Mouse (Mus musculus): Measurements from ENCODE around the gene Abcc3. TPM values are rescaled to one million over a fixed set of nuclear protein-coding genes. Genes with fewer than 3 reads are reported as not detected.
"Not testable (repeated sequence)": the region's sequence is repeated elsewhere in the genome, so short reads cannot be mapped to it uniquely, and the experiment has no call there.

The Abcc3 gene
- polyA plus RNA-seq, 1 experiment, result 0.64 TPM

DNA sequence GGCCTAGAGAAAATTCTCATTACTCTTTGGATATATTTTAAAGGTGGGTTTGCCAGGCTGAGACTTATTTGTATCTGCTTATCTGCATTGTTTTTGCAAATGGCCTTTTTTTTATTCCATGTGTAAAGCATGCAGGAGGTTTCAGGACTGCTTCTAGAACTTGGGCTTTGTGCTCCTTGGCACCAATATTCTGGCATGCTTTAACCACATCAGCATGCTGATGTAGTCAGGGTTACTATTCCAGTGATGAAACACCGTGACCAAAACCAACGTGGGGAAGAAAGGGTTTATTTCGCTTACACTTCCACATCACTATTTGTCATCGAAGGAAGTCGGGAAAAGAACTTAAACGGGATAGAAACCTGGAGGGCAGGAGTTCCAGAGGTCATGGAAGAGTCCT, 8.2 kb upstream of the Abcc3 start:
- WGBS, result 56% methylated on average over 6 of the region's 6 CpGs
- DNase-seq, result no peak
- H3K4me3 ChIP-seq (replicated peaks; ENCODE audit: insufficient read depth, low read depth, low read length), result no peak overlapping the region
- H3K27ac ChIP-seq (ENCODE audit: insufficient read depth, low read length), result no peak overlapping the region
- H3K4me1 ChIP-seq (ENCODE audit: control insufficient read depth, insufficient read depth, low read length), result peaks cover 6% of the 10 kb centered on the region; the same call in 1 of the 2 replicates
- no peak for TF ChIP-seq CTCF (IDR thresholded peaks at IDR 0.05; ENCODE audit: borderline replicate concordance, insufficient read depth, low read depth, low read length)
- TF ChIP-seq POLR2A (IDR thresholded peaks at IDR 0.05; ENCODE audit: borderline replicate concordance, insufficient read depth, low read length), result no peak
- no peaks in the 10 kb centered on the region for H3K27me3 ChIP-seq (ENCODE audit: control insufficient read depth, insufficient read depth, low read length)

DNA sequence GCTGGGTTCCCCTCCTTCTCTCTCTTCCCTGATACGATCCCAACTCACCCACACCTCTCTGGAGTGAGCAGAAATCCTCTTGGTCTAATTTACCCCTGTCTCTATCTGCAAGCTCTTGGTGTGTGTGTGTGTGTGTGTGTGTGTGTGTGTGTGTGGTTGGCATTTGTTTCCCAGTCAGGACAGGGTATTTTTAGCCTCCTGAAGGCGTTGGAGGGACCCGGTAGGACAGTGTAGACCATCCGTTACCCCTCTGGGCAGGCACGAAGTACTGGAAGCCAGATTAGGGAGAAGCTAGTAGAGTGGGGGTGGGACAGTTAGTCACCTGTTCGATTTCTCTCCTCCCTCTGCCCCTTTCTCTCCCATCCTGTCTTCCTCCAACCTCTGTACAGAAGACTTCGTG, 1.3 kb upstream of the Abcc3 start:
- no peak overlapping the region for H3K27ac ChIP-seq (ENCODE audit: insufficient read depth, low read length)
- peaks cover 13% of the 10 kb centered on the region for H3K4me1 ChIP-seq (ENCODE audit: control insufficient read depth, insufficient read depth, low read length)
- TF ChIP-seq POLR2A (IDR thresholded peaks at IDR 0.05; ENCODE audit: borderline replicate concordance, insufficient read depth, low read length), result no peak
- TF ChIP-seq CTCF (IDR thresholded peaks at IDR 0.05; ENCODE audit: borderline replicate concordance, insufficient read depth, low read depth, low read length), result no peak
- no peak overlapping the region for H3K4me3 ChIP-seq (replicated peaks; ENCODE audit: insufficient read depth, low read depth, low read length)
- H3K27me3 ChIP-seq (ENCODE audit: control insufficient read depth, insufficient read depth, low read length), result no peaks in the 10 kb centered on the region
- DNase-seq, result no peak
- WGBS, result 66% methylated on average over 7 of the region's 7 CpGs

- H3K4me1 ChIP-seq (ENCODE audit: control insufficient read depth, insufficient read depth, low read length), result peaks cover 13% of the 10 kb centered on the region
- H3K27ac ChIP-seq (ENCODE audit: insufficient read depth, low read length); H3K27me3 ChIP-seq (ENCODE audit: control insufficient read depth, insufficient read depth, low read length); H3K4me3 ChIP-seq (replicated peaks; ENCODE audit: insufficient read depth, low read depth, low read length); DNase-seq: not testable (repeated sequence)
- WGBS, result 90% methylated on average over 4 of the region's 4 CpGs
Observed at GRCm38 (mm10) chr11:94393490-94393889, 693 bp upstream of the Abcc3 start.

GRCm38 (mm10) chr11:94391661-94392060, 1.1 kb downstream of the Abcc3 start:
- H3K4me3 ChIP-seq (replicated peaks; ENCODE audit: insufficient read depth, low read depth, low read length), result no peak overlapping the region
- 97% methylated on average over 10 of the region's 10 CpGs for WGBS
- DNase-seq, result no peak
- TF ChIP-seq POLR2A (IDR thresholded peaks at IDR 0.05; ENCODE audit: borderline replicate concordance, insufficient read depth, low read length) (no peak), CTCF (IDR thresholded peaks at IDR 0.05; ENCODE audit: borderline replicate concordance, insufficient read depth, low read depth, low read length) (no peak)
- no peak overlapping the region for H3K27ac ChIP-seq (ENCODE audit: insufficient read depth, low read length)
- peaks cover 13% of the 10 kb centered on the region for H3K4me1 ChIP-seq (ENCODE audit: control insufficient read depth, insufficient read depth, low read length)
- H3K27me3 ChIP-seq (ENCODE audit: control insufficient read depth, insufficient read depth, low read length), result no peaks in the 10 kb centered on the region

DNA sequence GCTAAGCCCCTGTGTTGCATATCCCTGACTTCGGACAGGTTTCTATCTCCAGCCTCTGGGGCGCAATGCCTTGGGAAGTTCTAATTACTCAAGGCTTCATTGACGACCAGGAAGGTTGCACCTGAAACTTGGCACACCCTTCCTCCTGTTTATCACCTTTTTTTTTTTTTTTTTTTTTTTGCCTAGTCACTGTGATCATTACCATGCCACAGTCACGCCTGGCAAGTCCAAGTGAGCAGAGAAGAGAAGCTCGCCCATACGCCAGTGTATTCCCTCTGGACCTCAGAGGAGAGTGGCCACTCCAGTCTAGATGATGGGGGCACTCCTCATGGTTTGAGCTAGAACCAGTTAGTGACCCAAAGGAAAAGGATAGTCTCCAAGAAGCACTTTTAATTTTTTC, 2.0 kb downstream of the Abcc3 start:
- Histone ChIP-seq H3K27me3 (ENCODE audit: control insufficient read depth, insufficient read depth, low read length) (no peaks in the 10 kb centered on the region), H3K27ac (ENCODE audit: insufficient read depth, low read length) (no peak overlapping the region), H3K4me3 (replicated peaks; ENCODE audit: insufficient read depth, low read depth, low read length) (no peak overlapping the region), H3K4me1 (ENCODE audit: control insufficient read depth, insufficient read depth, low read length) (peaks cover 15% of the 10 kb centered on the region)
- DNase-seq, result no peak
- TF ChIP-seq CTCF (IDR thresholded peaks at IDR 0.05; ENCODE audit: borderline replicate concordance, insufficient read depth, low read depth, low read length), result no peak
- no peak for TF ChIP-seq POLR2A (IDR thresholded peaks at IDR 0.05; ENCODE audit: borderline replicate concordance, insufficient read depth, low read length)
- 89% methylated on average over 6 of the region's 6 CpGs for WGBS

DNA sequence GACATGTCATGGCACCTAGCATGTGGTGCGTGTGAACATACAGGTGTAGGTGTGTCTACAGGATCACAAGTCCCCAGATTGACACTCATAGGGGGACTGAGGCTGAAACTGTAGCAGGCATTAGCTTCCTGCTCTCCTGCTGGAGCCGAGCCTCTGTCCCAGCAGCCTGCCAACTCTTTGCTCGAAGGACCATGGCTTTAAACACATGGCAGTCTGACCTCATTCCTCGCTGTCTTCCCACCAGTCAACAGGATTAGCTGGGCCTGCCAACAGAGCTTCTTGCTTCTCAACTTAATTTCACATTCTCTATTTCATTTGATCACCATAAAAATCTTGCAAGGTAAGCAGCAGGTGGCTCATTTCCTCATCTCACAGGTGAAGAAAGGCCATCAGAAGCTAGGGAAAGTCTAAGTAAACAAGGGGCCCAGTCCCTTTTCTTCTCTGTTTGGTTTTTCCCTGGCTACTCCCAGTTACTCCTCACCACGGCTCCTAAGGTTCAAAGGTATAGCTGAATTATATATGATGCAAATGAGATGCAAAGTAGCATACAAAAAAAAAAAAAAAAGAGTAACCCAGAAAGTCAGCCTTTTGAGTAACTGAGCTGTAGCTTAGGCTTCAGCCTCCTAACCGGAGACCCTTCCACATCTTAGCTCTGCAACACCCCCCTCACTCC, 2.9 kb downstream of the Abcc3 start:
- no peak overlapping the region for H3K27ac ChIP-seq (ENCODE audit: insufficient read depth, low read length)
- WGBS, result 38% methylated on average over 6 of the region's 6 CpGs
- peak; percentile 69 to 84 for DNase-seq
- H3K4me3 ChIP-seq (replicated peaks; ENCODE audit: insufficient read depth, low read depth, low read length), result no peak overlapping the region
- H3K4me1 ChIP-seq (ENCODE audit: control insufficient read depth, insufficient read depth, low read length), result peaks cover 24% of the 10 kb centered on the region
- TF ChIP-seq CTCF (IDR thresholded peaks at IDR 0.05; ENCODE audit: borderline replicate concordance, insufficient read depth, low read depth, low read length) (no peak), POLR2A (IDR thresholded peaks at IDR 0.05; ENCODE audit: borderline replicate concordance, insufficient read depth, low read length) (no peak)
- no peaks in the 10 kb centered on the region for H3K27me3 ChIP-seq (ENCODE audit: control insufficient read depth, insufficient read depth, low read length)

- 95% methylated on average over 4 of the region's 4 CpGs for WGBS
- DNase-seq, result no peak
- H3K4me1 ChIP-seq (ENCODE audit: control insufficient read depth, insufficient read depth, low read length), result peaks cover 26% of the 10 kb centered on the region
- H3K4me3 ChIP-seq (replicated peaks; ENCODE audit: insufficient read depth, low read depth, low read length), result no peak overlapping the region
- no peak for TF ChIP-seq POLR2A (IDR thresholded peaks at IDR 0.05; ENCODE audit: borderline replicate concordance, insufficient read depth, low read length)
- TF ChIP-seq CTCF (IDR thresholded peaks at IDR 0.05; ENCODE audit: borderline replicate concordance, insufficient read depth, low read depth, low read length), result no peak
- H3K27me3 ChIP-seq (ENCODE audit: control insufficient read depth, insufficient read depth, low read length), result no peaks in the 10 kb centered on the region
- no peak overlapping the region for H3K27ac ChIP-seq (ENCODE audit: insufficient read depth, low read length)
Observed at GRCm38 (mm10) chr11:94389021-94389420, 3.8 kb downstream of the Abcc3 start.

GRCm38 (mm10) chr11:94387756-94388155, 5.0 kb downstream of the Abcc3 start:
- no peak for DNase-seq
- Histone ChIP-seq H3K27ac (ENCODE audit: insufficient read depth, low read length) (no peak overlapping the region), H3K4me3 (replicated peaks; ENCODE audit: insufficient read depth, low read depth, low read length) (no peak overlapping the region), H3K27me3 (ENCODE audit: control insufficient read depth, insufficient read depth, low read length) (no peaks in the 10 kb centered on the region), H3K4me1 (ENCODE audit: control insufficient read depth, insufficient read depth, low read length) (peaks cover 26% of the 10 kb centered on the region)
- WGBS, result 93% methylated on average over 4 of the region's 4 CpGs
- no peak for TF ChIP-seq CTCF (IDR thresholded peaks at IDR 0.05; ENCODE audit: borderline replicate concordance, insufficient read depth, low read depth, low read length)
- TF ChIP-seq POLR2A (IDR thresholded peaks at IDR 0.05; ENCODE audit: borderline replicate concordance, insufficient read depth, low read length), result no peak
